Mouse (Mus musculus) forebrain, embryonic 16.5 days (tissue): ENCODE measurements around the gene Gna12. TPM values are rescaled to one million over a fixed set of nuclear protein-coding genes. Genes with fewer than 3 reads are reported as not detected.
A peak's percentile ranks its signal among the peaks of the same experiment; 100 is the strongest.

ENCODE experiments used
- ATAC-seq: fragments of 200-750 bp; cut with Nextera tagmentation; 2 replicates; pipeline ENCODE4 v1.8.0; 2017; ENCODE audit warnings: mild to moderate bottlenecking, moderate library complexity
- H3K27ac ChIP-seq: fragments of 300-500 bp; sonication (generic); 2 replicates; pipeline ENCODE4 v1.5.1; 2014; ENCODE audit warnings: low read length, control low read depth
- H3K27me3 ChIP-seq: fragments of 300-500 bp; sonication (generic); replicated peaks from 2 replicates; pipeline ENCODE4 v1.6.1; 2014; ENCODE audit warnings: low read length; ENCODE audit not compliant: control insufficient read depth, insufficient read depth
- H3K36me3 ChIP-seq: fragments of 300-500 bp; sonication (generic); 2 replicates; pipeline ENCODE4 v1.6.1; 2014; ENCODE audit not compliant: control insufficient read depth, insufficient read depth
- H3K4me1 ChIP-seq: fragments of 300-500 bp; sonication (generic); replicated peaks from 2 replicates; pipeline ENCODE4 v1.6.1; 2014; ENCODE audit warnings: low read length; ENCODE audit not compliant: control insufficient read depth, insufficient read depth
- H3K4me2 ChIP-seq: fragments of 300-500 bp; sonication (generic); 2 replicates; pipeline ENCODE4 v1.6.1; 2014; ENCODE audit warnings: mild to moderate bottlenecking, low read length, control low read depth
- H3K4me3 ChIP-seq: fragments of 300-500 bp; sonication (generic); replicated peaks from 2 replicates; pipeline ENCODE4 v1.5.1; 2014; ENCODE audit warnings: mild to moderate bottlenecking, low read length, control low read depth
- H3K9ac ChIP-seq: fragments of 300-500 bp; sonication (generic); replicated peaks from 2 replicates; pipeline ENCODE4 v1.6.1; 2014; ENCODE audit warnings: low read depth, low read length, control low read depth
- H3K9me3 ChIP-seq: fragments of 300-500 bp; sonication (generic); 2 replicates; pipeline ENCODE4 v1.6.1; 2016; ENCODE audit warnings: low read length; ENCODE audit not compliant: control insufficient read depth
- WGBS: fragments of 180-500 bp; shearing (Covaris S2); extraction: QIAGEN DNeasy Blood & Tissue Kit; methylation state at CpG from one replicate; pipeline ENCODE4 v1.1.7; 2014; 5-methylcytosine and 5-hydroxymethylcytosine counted together
- polyA plus RNA-seq: library from polyadenylated mRNA; unstranded; fragments of >200 nt; fragmentation: Nextera tagmentation; extraction: Ambion mirVana; gene quantifications from 2 replicates; pipeline ENCODE4 v1.2.1, GENCODE M21; 2015

The Gna12 gene
- polyA plus RNA-seq, 1 experiment from 2014 or later, result 13.5 TPM

GRCm38 (mm10) chr5:140829081-140829910 lies 935 bp downstream of the Gna12 start:
- peak overlapping the region; percentile 69 for H3K9ac ChIP-seq
- H3K4me1 ChIP-seq, result peaks cover 33% of the 10 kb centered on the region
- H3K27me3 ChIP-seq, result no peaks in the 10 kb centered on the region
- H3K36me3 ChIP-seq, result no peaks in the 10 kb centered on the region
- ATAC-seq, result no peak
- peak overlapping the region; percentile 73 for H3K4me2 ChIP-seq
- H3K4me3 ChIP-seq, result peak overlapping the region; percentile 70
- WGBS, result 34% methylated on average over 18 of the region's 18 CpGs
- H3K27ac ChIP-seq, result no peak overlapping the region
- H3K9me3 ChIP-seq, result no peaks in the 10 kb centered on the region

GRCm38 (mm10) chr5:140828363-140828762 lies 1.9 kb downstream of the Gna12 start:
- Histone ChIP-seq H3K27ac (no peak overlapping the region), H3K27me3 (no peaks in the 10 kb centered on the region), H3K9me3 (no peaks in the 10 kb centered on the region), H3K4me2 (peak overlapping the region; percentile 73), H3K4me1 (peaks cover 33% of the 10 kb centered on the region), H3K4me3 (no peak overlapping the region), H3K9ac (0 out of 2 replicates have a peak overlapping the region, but pooled peaks have one; percentile 5), H3K36me3 (no peaks in the 10 kb centered on the region)
- 54% methylated on average over 2 of the region's 2 CpGs for WGBS
- no peak for ATAC-seq

GRCm38 (mm10) chr5:140827896-140828295 lies 2.3 kb downstream of the Gna12 start:
- no peaks in the 10 kb centered on the region for H3K36me3 ChIP-seq
- H3K4me2 ChIP-seq, result peak overlapping the region; percentile 73
- no peaks in the 10 kb centered on the region for H3K9me3 ChIP-seq
- H3K4me3 ChIP-seq, result no peak overlapping the region
- H3K27ac ChIP-seq, result no peak overlapping the region
- 0 out of 2 replicates have a peak overlapping the region, but pooled peaks have one; percentile 5 for H3K9ac ChIP-seq
- H3K4me1 ChIP-seq, result peaks cover 33% of the 10 kb centered on the region
- no peak for ATAC-seq
- H3K27me3 ChIP-seq, result no peaks in the 10 kb centered on the region
- 77% methylated on average over 8 of the region's 8 CpGs for WGBS

GRCm38 (mm10) chr5:140827413-140827812 lies 2.8 kb downstream of the Gna12 start:
- 50% methylated on average over 2 of the region's 2 CpGs for WGBS
- Histone ChIP-seq H3K36me3 (no peaks in the 10 kb centered on the region), H3K9me3 (no peaks in the 10 kb centered on the region), H3K9ac (no peak overlapping the region), H3K4me3 (no peak overlapping the region), H3K27me3 (no peaks in the 10 kb centered on the region), H3K4me2 (peak overlapping the region; percentile 73), H3K27ac (no peak overlapping the region), H3K4me1 (peaks cover 33% of the 10 kb centered on the region)
- no peak for ATAC-seq

GRCm38 (mm10) chr5:140826796-140827195 lies 3.4 kb downstream of the Gna12 start:
- Histone ChIP-seq H3K36me3 (no peaks in the 10 kb centered on the region), H3K9ac (0 out of 2 replicates have a peak overlapping the region, but pooled peaks have one; percentile 12), H3K4me1 (peaks cover 33% of the 10 kb centered on the region), H3K9me3 (no peaks in the 10 kb centered on the region), H3K27ac (no peak overlapping the region), H3K4me3 (no peak overlapping the region), H3K4me2 (no peak overlapping the region; the same call in 1 of the 2 replicates), H3K27me3 (no peaks in the 10 kb centered on the region)
- no peak for ATAC-seq
- 33% methylated on average over 1 of the region's 1 CpGs for WGBS

- Histone ChIP-seq H3K4me1 (peaks cover 33% of the 10 kb centered on the region), H3K4me3 (no peak overlapping the region), H3K9ac (no peak overlapping the region), H3K36me3 (no peaks in the 10 kb centered on the region), H3K27ac (no peak overlapping the region), H3K9me3 (no peaks in the 10 kb centered on the region), H3K27me3 (no peaks in the 10 kb centered on the region), H3K4me2 (no peak overlapping the region)
- no peak for ATAC-seq
- 100% methylated on average over 1 of the region's 1 CpGs for WGBS
Measured at GRCm38 (mm10) chr5:140826118-140826517, 4.1 kb downstream of the Gna12 start.

GRCm38 (mm10) chr5:140824126-140824525 lies 6.1 kb downstream of the Gna12 start:
- Histone ChIP-seq H3K9me3 (no peaks in the 10 kb centered on the region), H3K9ac (no peak overlapping the region), H3K4me2 (no peak overlapping the region), H3K27me3 (no peaks in the 10 kb centered on the region), H3K27ac (no peak overlapping the region), H3K4me3 (no peak overlapping the region), H3K36me3 (no peaks in the 10 kb centered on the region), H3K4me1 (peaks cover 32% of the 10 kb centered on the region)
- WGBS, result 73% methylated on average over 7 of the region's 7 CpGs
- no peak for ATAC-seq

GRCm38 (mm10) chr5:140823386-140823785 lies 6.8 kb downstream of the Gna12 start:
- H3K27me3 ChIP-seq, result no peaks in the 10 kb centered on the region
- WGBS, result 96% methylated on average over 2 of the region's 2 CpGs
- no peak overlapping the region for H3K4me2 ChIP-seq
- no peak overlapping the region for H3K9ac ChIP-seq
- H3K36me3 ChIP-seq, result no peaks in the 10 kb centered on the region
- H3K9me3 ChIP-seq, result no peaks in the 10 kb centered on the region
- ATAC-seq, result no peak
- no peak overlapping the region for H3K27ac ChIP-seq
- no peak overlapping the region for H3K4me3 ChIP-seq
- peaks cover 30% of the 10 kb centered on the region for H3K4me1 ChIP-seq

GRCm38 (mm10) chr5:140821951-140822350 lies 8.3 kb downstream of the Gna12 start:
- H3K4me2 ChIP-seq, result no peak overlapping the region
- no peaks in the 10 kb centered on the region for H3K27me3 ChIP-seq
- H3K27ac ChIP-seq, result no peak overlapping the region
- peaks cover 22% of the 10 kb centered on the region for H3K4me1 ChIP-seq
- no peaks in the 10 kb centered on the region for H3K9me3 ChIP-seq
- H3K9ac ChIP-seq, result no peak overlapping the region
- H3K36me3 ChIP-seq, result no peaks in the 10 kb centered on the region
- no peak for ATAC-seq
- H3K4me3 ChIP-seq, result no peak overlapping the region
- WGBS, result 84% methylated on average over 4 of the region's 4 CpGs
